Mouse (Mus musculus): ENCODE measurements around the gene Dpp4.

- no peak for TF ChIP-seq CTCF (IDR thresholded peaks at IDR 0.05)
- no peak for TF ChIP-seq EP300 (IDR thresholded peaks at IDR 0.05)
Observed at GRCm38 (mm10) chr2:62454033-62454432, 42.0 kb upstream of the Dpp4 start.
